Mouse (Mus musculus) cerebellum, postnatal 25 days (tissue): ENCODE measurements around the gene 4930469K13Rik.

Experiments used
- DNase-seq, 2 experiments: peaks; one replicate each; pipeline ENCODE4 v3.0.0; 2021; ENCODE audit warnings: mixed read lengths in 2 of 2

4930469K13Rik gene

GRCm38 (mm10) chr11:33974341-33975040 lies 123.9 kb downstream of the 4930469K13Rik start:
- DNase-seq = peak; percentile 27 to 62

- no peak for DNase-seq
Measured at GRCm38 (mm10) chr11:33972114-33972513, 126.2 kb downstream of the 4930469K13Rik start.

- DNase-seq = no peak
Measured at GRCm38 (mm10) chr11:33969199-33969598, 129.2 kb downstream of the 4930469K13Rik start.

- no peak for DNase-seq
Measured at GRCm38 (mm10) chr11:33967708-33968107, 130.6 kb downstream of the 4930469K13Rik start.

GRCm38 (mm10) chr11:33965380-33965779 lies 133.0 kb downstream of the 4930469K13Rik start:
- DNase-seq = no peak

- DNase-seq = no peak
Measured at GRCm38 (mm10) chr11:33962688-33963407, 135.5 kb downstream of the 4930469K13Rik start, which contains the start of gene Kcnmb1. Gene Kcnmb1, plus strand, starts transcription at chr11:33963013.

- no peak for DNase-seq
Measured at GRCm38 (mm10) chr11:33962178-33962577, 136.2 kb downstream of the 4930469K13Rik start.

- peak in 1 of 2 experiments; percentile 40 for DNase-seq
Measured at GRCm38 (mm10) chr11:33958713-33959112, 139.6 kb downstream of the 4930469K13Rik start.

- DNase-seq = no peak
Measured at GRCm38 (mm10) chr11:33957595-33957994, 140.8 kb downstream of the 4930469K13Rik start.

- DNase-seq = no peak
Measured at GRCm38 (mm10) chr11:33956623-33957022, 141.7 kb downstream of the 4930469K13Rik start.

GRCm38 (mm10) chr11:33955982-33956381 lies 142.4 kb downstream of the 4930469K13Rik start:
- no peak for DNase-seq

- DNase-seq = no peak
Measured at GRCm38 (mm10) chr11:33951684-33952625, 146.4 kb downstream of the 4930469K13Rik start.

GRCm38 (mm10) chr11:33951155-33951554 lies 147.2 kb downstream of the 4930469K13Rik start:
- DNase-seq = no peak

- DNase-seq = no peak
Measured at GRCm38 (mm10) chr11:33946501-33946900, 151.9 kb downstream of the 4930469K13Rik start.

GRCm38 (mm10) chr11:33944786-33945328 lies 153.5 kb downstream of the 4930469K13Rik start:
- DNase-seq = no peak

- peak in 1 of 2 experiments; percentile 25 for DNase-seq
Measured at GRCm38 (mm10) chr11:33944067-33944785, 154.1 kb downstream of the 4930469K13Rik start.

- no peak for DNase-seq
Measured at GRCm38 (mm10) chr11:33943565-33943964, 154.8 kb downstream of the 4930469K13Rik start.

GRCm38 (mm10) chr11:33939456-33940113 lies 158.8 kb downstream of the 4930469K13Rik start:
- DNase-seq = no peak

- no peak for DNase-seq
Measured at GRCm38 (mm10) chr11:33938561-33939274, 159.6 kb downstream of the 4930469K13Rik start.

GRCm38 (mm10) chr11:33937641-33938040 lies 160.7 kb downstream of the 4930469K13Rik start:
- no peak for DNase-seq

- DNase-seq = no peak
Measured at GRCm38 (mm10) chr11:33934286-33934685, 164.1 kb downstream of the 4930469K13Rik start.
